In genomic region chr2:4300816-4301215, GRCm38 (mm10) we compare ENCODE assay signal across 9 mouse cellular contexts.
DNase-seq lines count a peak whose midpoint lies in the region; ATAC-seq and TF ChIP-seq lines count a peak whose summit lies in the region.
"Had no signal": no experiment of that assay in that cellular context is flagged by ENCODE, and none has a peak within 500 bp of the region (broad histone marks: within the 10 kb centered on the region; RNA-seq: fewer than 3 reads in every experiment).

No protein-coding gene starts in this region.

- WGBS in lung, embryonic 15.5 days, result 2% methylated on average over 8 of the region's 8 CpGs
- WGBS in forebrain, embryonic 11.5 days, result 35% methylated on average over 8 of the region's 8 CpGs
- 21% methylated on average over 8 of the region's 8 CpGs for WGBS in limb, embryonic 10.5 days
- WGBS in olfactory bulb, adult 2 months, result 7% methylated on average over 8 of the region's 8 CpGs

- H3K4me3 ChIP-seq in lung, embryonic 15.5 days, result peak overlapping the region; percentile 43
- peak overlapping the region; percentile 18; the same call in 1 of the 2 replicates for H3K4me3 ChIP-seq in forebrain, embryonic 11.5 days (ENCODE audit: low read depth, low read length)
- H3K4me3 ChIP-seq in limb, embryonic 10.5 days, result peak overlapping the region; percentile 61
- H3K4me3 ChIP-seq in olfactory bulb, adult 2 months (ENCODE audit: insufficient read depth, low read depth, low read length), result peak overlapping the region; percentile 37

- TF ChIP-seq CTCF in olfactory bulb, adult 2 months (IDR thresholded peaks at IDR 0.05; ENCODE audit: insufficient read depth, low read depth, low read length), result no peak

- H3K4me1 ChIP-seq in lung, embryonic 15.5 days, result peaks cover 43% of the 10 kb centered on the region
- H3K4me1 ChIP-seq in forebrain, embryonic 11.5 days (replicated peaks; ENCODE audit: control insufficient read depth, insufficient read depth, low read length), result peaks cover 9% of the 10 kb centered on the region; the same call in 1 of the 2 replicates
- peaks cover 70% of the 10 kb centered on the region for H3K4me1 ChIP-seq in limb, embryonic 10.5 days
- H3K4me1 ChIP-seq in olfactory bulb, adult 2 months (ENCODE audit: control insufficient read depth, insufficient read depth, low read length), result peaks cover 24% of the 10 kb centered on the region

- peak overlapping the region; percentile 88 for H3K27ac ChIP-seq in lung, embryonic 15.5 days
- H3K27ac ChIP-seq in forebrain, embryonic 11.5 days (ENCODE audit: low read depth, low read length), result no peak overlapping the region
- H3K27ac ChIP-seq in limb, embryonic 10.5 days, result peak overlapping the region; percentile 95
- H3K27ac ChIP-seq in olfactory bulb, adult 2 months (ENCODE audit: insufficient read depth, low read depth, low read length), result peak overlapping the region; percentile 49
- H3K27ac ChIP-seq: macrophage had no signal

- no peaks in the 10 kb centered on the region for H3K36me3 ChIP-seq in lung, embryonic 15.5 days
- no peaks in the 10 kb centered on the region for H3K36me3 ChIP-seq in forebrain, embryonic 11.5 days (ENCODE audit: control insufficient read depth, insufficient read depth, low read length)
- H3K36me3 ChIP-seq in limb, embryonic 10.5 days, result 0 out of 2 replicates have a peak, but pooled peaks cover 2% of the 10 kb centered on the region

- no peaks in the 10 kb centered on the region for H3K9me3 ChIP-seq in lung, embryonic 15.5 days
- no peaks in the 10 kb centered on the region for H3K9me3 ChIP-seq in forebrain, embryonic 11.5 days (ENCODE audit: control insufficient read depth, low read length)
- no peaks in the 10 kb centered on the region for H3K9me3 ChIP-seq in limb, embryonic 10.5 days (replicated peaks)

- no peak for DNase-seq in lung, postnatal 14 days
- DNase-seq in forebrain, embryonic 11.5 days (ENCODE audit: low spot score), result no peak
- peak; percentile 55 for DNase-seq in limb, embryonic 10.5 days (ENCODE audit: low spot score)
- no peak for DNase-seq in cerebellum, postnatal 4 days (ENCODE audit: low spot score in 2 of 2)
- DNase-seq in left cerebral cortex, adult 18-20 months (ENCODE audit: low spot score in 2 of 2), result no peak

- no peaks in the 10 kb centered on the region for H3K27me3 ChIP-seq in lung, embryonic 15.5 days
- H3K27me3 ChIP-seq in forebrain, embryonic 11.5 days (ENCODE audit: control insufficient read depth, insufficient read depth, low read length), result no peaks in the 10 kb centered on the region
- H3K27me3 ChIP-seq in limb, embryonic 10.5 days (ENCODE audit: low read depth, poor library complexity, severe bottlenecking), result no peaks in the 10 kb centered on the region

- peak overlapping the region; percentile 77 for H3K4me2 ChIP-seq in lung, embryonic 15.5 days
- peak overlapping the region; percentile 19; the same call in 1 of the 2 replicates for H3K4me2 ChIP-seq in forebrain, embryonic 11.5 days (ENCODE audit: low read depth, low read length, severe bottlenecking)

- H3K9ac ChIP-seq in lung, embryonic 15.5 days, result peak overlapping the region; percentile 52
- H3K9ac ChIP-seq in forebrain, embryonic 11.5 days (ENCODE audit: low read length), result no peak overlapping the region

- no peak for ATAC-seq in lung, embryonic 15.5 days (ENCODE audit: borderline replicate concordance, extremely low read depth, low FRiP score, low TSS enrichment)
- no peak for ATAC-seq in forebrain, embryonic 11.5 days (replicated peaks; ENCODE audit: low FRiP score)
- no peak for ATAC-seq in CD4-positive, CD25-positive, alpha-beta regulatory T cell, adult 4 months

- TF ChIP-seq POLR2A in olfactory bulb, adult 2 months (IDR thresholded peaks at IDR 0.05; ENCODE audit: insufficient read depth, low read depth, low read length), result no peak
